Mouse (Mus musculus) embryonic facial prominence, embryonic 15.5 days (tissue): ENCODE measurements around the gene St5. TPM values are rescaled to one million over a fixed set of nuclear protein-coding genes. Genes with fewer than 3 reads are reported as not detected.

Experiments
- ATAC-seq: fragments of 200-750 bp; cut with Nextera tagmentation; 2 replicates; pipeline ENCODE4 v1.8.0; 2017; ENCODE audit warnings: low read depth, moderate TSS enrichment; ENCODE audit not compliant: insufficient number of reproducible peaks, low FRiP score, low TSS enrichment
- H3K27ac ChIP-seq: fragments of 300-500 bp; sonication (generic); replicated peaks from 2 replicates; pipeline ENCODE4 v1.5.1; 2015; ENCODE audit warnings: mild to moderate bottlenecking, inconsistent platforms
- H3K27me3 ChIP-seq: fragments of 300-500 bp; sonication (generic); 2 replicates; pipeline ENCODE4 v1.6.1; 2015; ENCODE audit warnings: inconsistent platforms
- H3K36me3 ChIP-seq: fragments of 300-500 bp; sonication (generic); 2 replicates; pipeline ENCODE4 v1.6.1; 2015; ENCODE audit warnings: mild to moderate bottlenecking, inconsistent platforms
- H3K4me1 ChIP-seq: fragments of 300-500 bp; sonication (generic); 2 replicates; pipeline ENCODE4 v1.6.1; 2015; ENCODE audit warnings: inconsistent platforms
- H3K4me2 ChIP-seq: fragments of 300-500 bp; sonication (generic); replicated peaks from 2 replicates; pipeline ENCODE4 v1.6.1; 2015; ENCODE audit warnings: mild to moderate bottlenecking, inconsistent platforms
- H3K4me3 ChIP-seq: fragments of 300-500 bp; sonication (generic); replicated peaks from 2 replicates; pipeline ENCODE4 v1.5.1; 2015; ENCODE audit warnings: mild to moderate bottlenecking, inconsistent platforms
- H3K9ac ChIP-seq: fragments of 300-500 bp; sonication (generic); 2 replicates; pipeline ENCODE4 v1.6.1; 2015; ENCODE audit warnings: inconsistent platforms
- H3K9me3 ChIP-seq: fragments of 300-500 bp; sonication (generic); replicated peaks from 2 replicates; pipeline ENCODE4 v1.6.1; 2016; ENCODE audit warnings: inconsistent platforms
- WGBS: fragments of 180-500 bp; shearing (Covaris S2); methylation state at CpG from one replicate; pipeline ENCODE4 v1.1.7; 2015; 5-methylcytosine and 5-hydroxymethylcytosine counted together
- polyA plus RNA-seq: library from polyadenylated mRNA; unstranded; fragments of >200 nt; fragmentation: Nextera tagmentation; extraction: Ambion mirVana; gene quantifications from 2 replicates; pipeline ENCODE4 v1.2.1, GENCODE M21; 2015

The St5 gene
- polyA plus RNA-seq, 1 experiment from 2014 or later, result 52.4 TPM

GRCm38 (mm10) chr7:109534921-109535320 lies 168.5 kb downstream of the St5 start:
- Histone ChIP-seq H3K4me1 (peaks cover 29% of the 10 kb centered on the region), H3K4me3 (no peak overlapping the region), H3K27me3 (no peaks in the 10 kb centered on the region), H3K9me3 (no peaks in the 10 kb centered on the region), H3K36me3 (peaks cover 76% of the 10 kb centered on the region), H3K4me2 (no peak overlapping the region), H3K9ac (no peak overlapping the region), H3K27ac (no peak overlapping the region)
- ATAC-seq, result no peak
- WGBS, result 89% methylated on average over 3 of the region's 3 CpGs

GRCm38 (mm10) chr7:109533888-109534287 lies 169.5 kb downstream of the St5 start:
- peaks cover 70% of the 10 kb centered on the region for H3K36me3 ChIP-seq
- H3K9ac ChIP-seq, result no peak overlapping the region
- H3K9me3 ChIP-seq, result no peaks in the 10 kb centered on the region
- H3K4me1 ChIP-seq, result peaks cover 29% of the 10 kb centered on the region
- no peak overlapping the region for H3K4me2 ChIP-seq
- no peaks in the 10 kb centered on the region for H3K27me3 ChIP-seq
- WGBS, result 80% methylated on average over 4 of the region's 4 CpGs
- no peak overlapping the region for H3K4me3 ChIP-seq
- no peak overlapping the region; the same call in 1 of the 2 replicates for H3K27ac ChIP-seq
- no peak for ATAC-seq

- H3K9ac ChIP-seq, result no peak overlapping the region
- H3K27ac ChIP-seq, result no peak overlapping the region
- 77% methylated on average over 4 of the region's 4 CpGs for WGBS
- peaks cover 35% of the 10 kb centered on the region for H3K4me1 ChIP-seq
- ATAC-seq, result no peak
- H3K9me3 ChIP-seq, result no peaks in the 10 kb centered on the region
- no peak overlapping the region for H3K4me3 ChIP-seq
- H3K27me3 ChIP-seq, result no peaks in the 10 kb centered on the region
- H3K4me2 ChIP-seq, result no peak overlapping the region
- H3K36me3 ChIP-seq, result peaks cover 68% of the 10 kb centered on the region
Observed at GRCm38 (mm10) chr7:109533129-109533528, 170.3 kb downstream of the St5 start.

DNA sequence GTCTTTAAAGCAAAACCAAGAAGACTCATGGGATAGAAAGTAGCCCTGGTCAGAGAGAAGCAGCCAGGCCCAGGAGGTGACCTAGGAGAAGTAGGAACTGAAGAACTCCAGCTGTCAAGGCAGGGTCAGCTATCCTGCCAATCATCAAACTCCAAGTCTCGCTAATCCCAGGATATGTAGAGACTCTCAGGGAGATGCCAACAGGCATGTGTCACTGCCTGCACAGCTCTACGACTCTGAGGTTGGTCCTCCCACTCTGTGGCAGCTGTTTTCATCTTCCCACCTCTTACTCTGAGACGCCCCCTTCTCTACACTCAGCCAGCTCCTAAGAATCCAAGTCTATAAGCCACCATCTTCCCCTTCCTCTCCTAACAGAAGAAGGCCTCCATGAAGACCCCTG lies 170.7 kb downstream of the St5 start:
- WGBS, result 61% methylated on average over 3 of the region's 3 CpGs
- H3K27me3 ChIP-seq, result no peaks in the 10 kb centered on the region
- no peak overlapping the region for H3K27ac ChIP-seq
- H3K4me3 ChIP-seq, result no peak overlapping the region
- H3K36me3 ChIP-seq, result peaks cover 66% of the 10 kb centered on the region
- H3K4me2 ChIP-seq, result no peak overlapping the region
- no peak overlapping the region for H3K9ac ChIP-seq
- peaks cover 35% of the 10 kb centered on the region for H3K4me1 ChIP-seq
- ATAC-seq, result no peak
- no peaks in the 10 kb centered on the region for H3K9me3 ChIP-seq

- Histone ChIP-seq H3K27me3 (no peaks in the 10 kb centered on the region), H3K4me3 (no peak overlapping the region), H3K9me3 (no peaks in the 10 kb centered on the region), H3K27ac (no peak overlapping the region), H3K4me1 (peaks cover 30% of the 10 kb centered on the region), H3K4me2 (no peak overlapping the region), H3K9ac (no peak overlapping the region), H3K36me3 (peaks cover 73% of the 10 kb centered on the region)
- 78% methylated on average over 5 of the region's 5 CpGs for WGBS
- ATAC-seq, result no peak
Observed at GRCm38 (mm10) chr7:109531501-109531900, 171.9 kb downstream of the St5 start.

DNA sequence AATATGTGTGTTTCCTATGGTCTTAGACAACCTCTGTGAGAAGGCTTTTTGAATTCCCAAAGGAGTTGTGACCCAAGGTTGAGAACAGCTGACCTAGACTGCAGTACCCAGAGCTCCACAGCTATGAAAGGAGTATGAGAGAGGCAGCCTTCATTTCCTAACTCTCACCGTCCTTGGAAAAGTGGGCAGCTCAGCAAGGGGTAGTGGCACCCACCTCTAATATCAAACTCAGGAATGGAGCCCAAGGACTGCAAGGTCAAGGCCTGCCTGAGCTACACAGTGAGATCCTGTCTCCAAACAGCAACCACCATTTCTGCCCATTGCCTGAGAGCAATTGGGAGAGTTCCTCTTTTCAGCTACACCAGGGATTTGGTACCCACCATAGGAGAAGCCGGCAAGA lies 173.7 kb downstream of the St5 start:
- no peak for ATAC-seq
- Histone ChIP-seq H3K4me1 (peaks cover 14% of the 10 kb centered on the region), H3K9me3 (no peaks in the 10 kb centered on the region), H3K27me3 (no peaks in the 10 kb centered on the region), H3K4me3 (no peak overlapping the region), H3K9ac (no peak overlapping the region), H3K4me2 (no peak overlapping the region), H3K36me3 (peaks cover 82% of the 10 kb centered on the region), H3K27ac (no peak overlapping the region)
- WGBS, result 85% methylated on average over 2 of the region's 2 CpGs

GRCm38 (mm10) chr7:109528356-109528755 lies 175.0 kb downstream of the St5 start:
- H3K27me3 ChIP-seq, result no peaks in the 10 kb centered on the region
- H3K4me3 ChIP-seq, result no peak overlapping the region
- no peak overlapping the region for H3K4me2 ChIP-seq
- peaks cover 80% of the 10 kb centered on the region for H3K36me3 ChIP-seq
- no peak overlapping the region for H3K27ac ChIP-seq
- H3K9me3 ChIP-seq, result no peaks in the 10 kb centered on the region
- 18% methylated on average over 3 of the region's 3 CpGs for WGBS
- peak; percentile 41; the same call in 1 of the 2 replicates for ATAC-seq
- H3K4me1 ChIP-seq, result peaks cover 15% of the 10 kb centered on the region
- H3K9ac ChIP-seq, result no peak overlapping the region

DNA sequence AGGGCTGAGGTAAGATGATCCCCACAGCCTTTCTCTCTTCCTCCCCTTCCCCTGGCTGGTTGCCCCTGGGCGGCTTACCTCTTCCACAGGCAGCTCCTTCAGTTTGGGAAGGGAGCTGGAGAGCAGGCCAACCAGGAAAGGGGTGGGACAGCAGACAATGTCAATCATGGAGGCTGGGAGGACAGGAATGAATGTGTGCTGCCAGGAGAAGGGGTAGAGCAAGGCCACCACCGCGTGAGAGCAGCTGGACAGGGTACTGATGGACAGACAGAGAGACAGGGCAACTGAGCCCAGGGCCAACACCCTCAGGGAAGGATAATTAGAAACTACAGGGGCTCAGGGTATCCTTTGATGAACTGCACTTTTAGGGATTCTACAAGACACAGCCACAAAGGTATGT lies 175.9 kb downstream of the St5 start:
- Histone ChIP-seq H3K9ac (no peak overlapping the region), H3K4me2 (no peak overlapping the region), H3K27ac (0 out of 2 replicates have a peak overlapping the region, but pooled peaks have one; percentile 39), H3K9me3 (no peaks in the 10 kb centered on the region), H3K27me3 (no peaks in the 10 kb centered on the region), H3K4me1 (peaks cover 22% of the 10 kb centered on the region), H3K36me3 (peaks cover 81% of the 10 kb centered on the region), H3K4me3 (no peak overlapping the region)
- no peak for ATAC-seq
- WGBS, result 49% methylated on average over 3 of the region's 3 CpGs

GRCm38 (mm10) chr7:109525740-109526663 lies 177.4 kb downstream of the St5 start:
- H3K9ac ChIP-seq, result no peak overlapping the region
- WGBS, result 73% methylated on average over 16 of the region's 16 CpGs
- no peak overlapping the region for H3K4me2 ChIP-seq
- no peak overlapping the region for H3K4me3 ChIP-seq
- ATAC-seq, result no peak
- H3K4me1 ChIP-seq, result peaks cover 32% of the 10 kb centered on the region
- peaks cover 75% of the 10 kb centered on the region for H3K36me3 ChIP-seq
- H3K27ac ChIP-seq, result peak overlapping the region; percentile 77; the same call in 1 of the 2 replicates
- H3K9me3 ChIP-seq, result no peaks in the 10 kb centered on the region
- H3K27me3 ChIP-seq, result no peaks in the 10 kb centered on the region

DNA sequence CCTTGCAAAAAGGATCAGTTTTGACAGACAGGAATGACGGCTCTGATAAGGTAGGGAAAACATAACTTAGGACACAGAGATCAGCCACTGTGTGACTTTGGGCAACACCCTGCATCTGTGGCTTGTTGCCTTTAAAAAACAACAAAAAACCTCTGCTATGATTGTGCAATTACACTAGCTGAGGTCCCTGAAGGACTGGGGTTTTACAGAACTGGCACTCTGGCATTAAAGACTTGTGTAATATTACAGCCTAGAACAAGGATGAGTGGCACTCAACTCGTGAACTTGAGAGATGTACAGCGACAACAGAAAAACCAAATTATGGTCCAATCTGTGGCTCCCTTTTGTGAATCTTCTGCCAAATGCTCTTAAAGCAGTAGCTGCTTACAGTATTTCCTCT lies 178.6 kb downstream of the St5 start:
- 64% methylated on average over 3 of the region's 3 CpGs for WGBS
- peaks cover 69% of the 10 kb centered on the region for H3K36me3 ChIP-seq

DNA sequence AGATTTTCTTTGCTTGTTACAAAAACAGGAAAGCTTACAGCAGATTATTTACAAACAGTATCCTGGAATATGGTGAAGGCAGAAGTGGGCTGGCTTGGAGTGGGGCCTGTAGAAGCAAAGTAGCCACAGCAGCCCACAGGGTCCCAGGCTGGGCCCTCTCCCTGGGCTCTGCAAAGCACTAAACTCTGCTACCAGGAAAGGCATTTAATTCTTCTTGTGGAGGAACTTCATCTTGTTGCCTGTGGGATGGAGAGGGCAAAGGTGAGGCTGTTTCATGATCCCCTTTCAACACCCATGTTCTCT lies 179.0 kb downstream of the St5 start:
- no peak for ATAC-seq
- Histone ChIP-seq H3K36me3 (peaks cover 66% of the 10 kb centered on the region), H3K4me2 (no peak overlapping the region), H3K27ac (peak overlapping the region; percentile 77), H3K27me3 (no peaks in the 10 kb centered on the region), H3K9me3 (no peaks in the 10 kb centered on the region), H3K4me1 (peaks cover 44% of the 10 kb centered on the region), H3K9ac (no peak overlapping the region), H3K4me3 (no peak overlapping the region)

More for the DNA sequence above, 178.6 kb downstream of the St5 start:
- H3K9ac ChIP-seq, result no peak overlapping the region
- no peaks in the 10 kb centered on the region for H3K27me3 ChIP-seq
- H3K9me3 ChIP-seq, result no peaks in the 10 kb centered on the region
- ATAC-seq, result no peak
- H3K27ac ChIP-seq, result peak overlapping the region; percentile 77
- H3K4me2 ChIP-seq, result no peak overlapping the region
- H3K4me1 ChIP-seq, result peaks cover 43% of the 10 kb centered on the region
- H3K4me3 ChIP-seq, result no peak overlapping the region
